Mouse (Mus musculus): ENCODE measurements at regions not wholly inside any gene's neighbourhood (a gene's known extent, or its start where the extent isn't known, plus 50 kb on each side); places are given as distances from the start of the nearest gene placed in this dataset.

DNA sequence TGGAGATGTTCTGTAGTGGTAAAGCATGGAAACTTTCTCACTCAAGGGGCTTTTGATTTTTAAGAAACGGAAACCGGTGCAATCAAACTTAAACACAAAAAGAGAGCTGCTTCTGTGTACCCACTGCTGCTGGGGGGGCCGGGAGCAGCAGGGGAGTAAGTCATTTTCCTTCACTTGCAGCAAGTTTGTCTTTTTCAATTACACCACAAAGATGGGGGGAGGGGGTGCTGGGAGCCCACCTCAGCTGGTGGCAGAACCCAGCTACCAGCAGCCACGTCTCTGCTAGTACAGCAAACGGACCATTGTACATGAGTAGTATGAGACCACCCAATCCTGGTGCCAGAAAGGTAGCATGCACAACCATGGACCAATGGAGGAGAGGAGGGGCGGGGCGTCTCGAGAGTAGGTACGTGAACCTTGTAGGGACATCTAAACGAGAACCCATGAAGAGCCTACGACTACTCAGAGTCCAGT lies 211.7 kb upstream of the Amigo2 start:
- ATAC-seq: peak; percentile 69

DNA sequence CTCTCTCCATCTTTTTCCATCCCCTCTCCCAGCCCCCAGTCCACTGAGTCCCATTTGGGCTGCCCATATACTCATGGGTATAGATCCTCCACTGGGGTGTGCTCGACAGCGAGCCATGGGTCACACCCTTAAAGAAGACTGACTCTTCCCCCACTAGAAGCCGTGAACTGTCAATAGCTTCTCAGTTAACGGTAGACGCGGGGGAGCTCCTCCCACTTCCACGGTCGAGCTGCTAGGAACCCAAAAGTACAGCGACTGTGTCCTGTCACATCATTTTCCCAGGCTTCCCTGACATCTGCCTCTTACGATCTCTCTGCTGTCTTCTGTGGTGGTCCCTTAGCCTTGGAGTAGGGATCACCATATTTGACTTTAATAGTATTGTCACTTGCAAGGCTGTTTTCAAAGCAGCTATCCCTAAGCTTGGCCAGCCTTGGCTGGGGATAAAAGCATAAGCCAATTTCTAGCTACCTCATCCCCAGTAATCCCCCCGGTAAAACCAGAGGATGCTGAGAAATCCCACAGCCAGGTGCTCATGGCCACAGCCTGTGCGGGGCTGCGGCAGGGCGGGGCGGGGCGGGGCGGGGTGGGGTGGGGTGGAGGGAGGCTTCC lies 211.2 kb upstream of the Amigo2 start:
- peak; percentile 56 for ATAC-seq

DNA sequence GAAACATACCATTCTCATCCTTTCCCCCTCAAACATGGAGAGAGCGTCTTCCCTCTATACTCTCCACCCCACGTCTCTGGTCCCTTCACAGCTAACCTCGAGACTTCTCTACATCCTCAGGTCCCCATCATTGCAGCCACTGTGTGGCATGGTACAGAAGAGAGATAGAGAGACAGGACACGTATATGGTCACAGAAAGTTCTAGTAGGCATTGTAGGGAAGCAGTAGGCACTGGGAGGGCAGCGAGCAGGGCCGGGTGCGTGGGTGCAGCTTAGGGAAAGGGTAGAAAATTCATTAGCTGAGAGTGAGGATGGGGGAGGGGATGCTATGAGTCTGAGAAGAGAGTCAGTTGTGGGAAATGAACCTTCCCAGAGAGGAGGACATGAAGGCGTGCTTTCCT lies 210.4 kb upstream of the Amigo2 start:
- no peak for ATAC-seq

DNA sequence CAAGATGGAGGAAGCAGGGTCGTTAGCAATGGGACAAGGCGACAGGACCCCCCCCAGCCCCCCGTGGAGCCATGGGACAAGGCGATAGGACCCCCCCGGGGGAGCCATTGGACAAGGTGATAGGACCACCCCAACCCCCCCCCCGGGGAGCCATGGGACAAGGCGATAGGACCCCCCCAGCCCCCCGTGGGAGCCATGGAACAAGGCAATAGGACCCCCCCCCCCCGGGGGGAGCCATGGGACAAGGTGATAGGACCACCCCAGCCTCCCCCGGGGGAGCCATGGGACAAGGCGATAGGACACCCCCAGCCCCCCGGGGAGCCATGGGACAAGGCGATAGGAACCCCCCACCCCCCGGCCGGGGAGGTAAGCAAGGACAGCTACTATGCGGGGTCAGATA lies 209.9 kb upstream of the Amigo2 start:
- ATAC-seq: no peak

DNA sequence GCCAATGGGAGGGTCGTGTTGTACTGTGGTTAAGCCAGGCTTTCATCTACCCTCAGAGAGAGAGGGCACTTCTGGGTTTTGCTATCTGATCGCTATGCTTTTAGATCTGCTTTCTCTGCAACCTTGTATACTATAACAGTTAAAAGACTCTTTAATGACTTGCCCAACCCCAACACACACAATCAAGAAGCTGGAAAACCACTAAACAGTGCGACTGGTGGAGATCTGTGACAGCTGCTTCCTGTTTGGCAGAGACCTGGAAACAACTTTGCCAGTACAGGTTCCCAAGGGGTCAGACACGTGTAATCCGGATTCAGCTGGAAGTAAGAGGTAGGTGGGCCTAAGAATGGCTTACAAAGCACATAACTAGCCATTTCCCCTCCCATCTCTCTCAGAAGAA lies 208.6 kb upstream of the Amigo2 start:
- ATAC-seq: peak; percentile 30

DNA sequence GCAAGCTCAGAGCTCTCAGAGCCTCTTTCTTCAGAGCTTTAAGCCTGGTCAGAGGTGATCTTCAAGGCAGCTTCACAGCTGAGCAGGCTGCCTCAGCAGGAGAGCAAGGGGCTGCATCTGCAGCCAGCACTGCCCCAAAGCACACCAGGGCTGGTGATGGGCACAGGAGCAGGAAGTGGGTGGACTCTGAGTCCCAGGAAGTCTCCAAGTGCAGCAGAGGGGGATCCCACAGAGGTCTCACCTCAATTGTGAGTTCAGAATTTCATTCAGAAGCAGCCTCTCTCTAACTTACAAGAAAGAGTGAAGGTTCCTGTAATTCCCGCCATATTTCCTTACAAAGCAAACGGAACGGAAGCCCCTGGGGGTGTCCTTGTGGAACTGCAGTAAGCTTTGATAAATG lies 202.6 kb upstream of the Amigo2 start:
- peak; percentile 66 for ATAC-seq

DNA sequence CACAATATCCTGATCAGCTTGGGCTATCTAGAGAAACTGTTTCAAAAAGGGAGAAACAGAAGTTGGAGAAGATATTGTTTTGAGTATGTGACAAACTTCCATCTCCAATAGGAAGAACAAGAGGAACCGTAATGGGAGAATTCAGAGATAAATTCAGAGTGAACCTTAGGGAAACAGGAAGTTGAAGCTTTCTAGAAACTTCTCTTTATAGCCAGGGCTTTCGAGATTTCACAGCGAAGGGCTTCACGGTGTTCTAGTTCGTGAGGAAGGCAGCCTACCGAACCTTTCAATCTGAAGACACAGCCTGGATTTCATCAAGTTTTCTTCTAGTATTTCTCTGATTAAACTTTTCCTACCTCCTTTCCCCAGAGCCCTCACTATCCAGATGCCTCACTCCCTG lies 201.9 kb upstream of the Amigo2 start:
- no peak for ATAC-seq

DNA sequence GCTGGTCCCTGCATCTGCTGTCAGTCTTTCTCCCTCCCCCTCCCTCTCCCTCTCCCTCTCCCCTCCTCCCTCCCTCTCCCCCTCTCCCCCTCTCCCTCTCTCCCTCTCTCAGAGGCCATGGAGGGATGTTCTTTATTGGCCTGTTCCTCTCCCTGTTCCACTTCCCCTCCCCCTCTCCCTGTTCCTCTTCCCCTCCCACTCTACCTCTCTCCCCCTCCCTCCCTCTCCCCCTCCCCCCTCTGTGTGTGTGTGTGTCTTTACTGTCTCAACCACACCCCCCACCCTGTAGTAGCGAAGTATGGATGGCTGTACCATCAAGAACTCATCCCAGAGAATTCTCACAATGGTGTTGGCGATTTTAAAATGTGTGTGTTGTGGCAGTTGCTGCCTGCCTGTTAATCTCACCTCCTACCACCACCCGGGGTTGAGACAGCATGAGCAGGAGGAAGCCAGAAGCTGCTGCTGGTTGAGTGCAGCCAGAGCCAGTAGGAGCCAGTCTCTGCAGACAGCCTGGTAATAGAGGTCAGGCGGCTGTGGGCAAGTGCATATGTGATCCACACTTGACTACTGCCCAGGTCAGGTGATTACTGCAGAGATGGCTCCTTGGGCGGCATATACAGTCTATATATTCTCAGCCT lies 201.3 kb upstream of the Amigo2 start:
- no peak for ATAC-seq

DNA sequence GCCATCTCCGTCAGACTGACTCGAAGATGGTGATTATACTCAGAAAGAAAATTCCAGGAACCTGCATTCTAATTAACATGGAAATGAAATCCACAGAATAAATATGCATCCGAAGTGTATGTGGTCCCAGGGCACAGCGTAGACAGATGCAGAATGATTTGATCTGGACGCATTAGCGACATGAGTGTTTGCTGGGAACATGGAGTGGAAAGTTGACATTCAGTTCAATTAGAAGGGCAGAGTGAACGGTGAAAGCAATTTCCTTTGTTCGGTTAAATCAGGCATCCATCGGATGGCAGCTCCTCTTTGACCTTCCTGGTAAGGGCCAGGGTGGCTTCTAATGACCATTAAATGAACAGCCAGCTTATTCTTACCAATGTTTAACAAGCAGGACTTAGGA lies 199.1 kb upstream of the Amigo2 start:
- ATAC-seq: no peak

DNA sequence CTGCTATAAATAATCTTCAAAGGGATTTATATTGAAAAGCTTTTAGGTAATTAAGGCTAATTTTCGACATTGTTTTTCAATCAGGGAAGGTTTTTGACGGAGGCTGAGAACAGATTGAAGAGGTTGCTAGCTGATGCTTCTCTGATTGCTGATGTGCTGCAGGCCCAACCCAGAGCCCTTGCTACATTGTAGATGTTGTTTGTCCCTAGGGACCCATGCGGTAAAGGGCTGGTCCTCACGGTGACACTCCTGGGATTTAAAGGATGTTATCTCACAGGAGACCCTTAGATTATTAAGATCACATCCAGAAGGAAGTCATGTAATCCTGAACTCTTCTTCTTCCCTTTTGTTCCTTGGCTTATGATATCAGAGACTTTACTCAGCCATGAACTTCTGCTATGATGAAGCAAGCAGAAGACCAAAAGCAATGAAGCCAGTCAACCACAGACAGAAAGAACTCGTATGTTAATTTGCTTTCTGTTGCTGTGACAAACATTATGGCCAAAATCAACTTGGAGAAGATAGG lies 191.2 kb upstream of the Amigo2 start:
- no peak for ATAC-seq

All from activated CD4-positive, CD25-positive, alpha-beta regulatory T cell, adult 4 months (primary cell).